Mouse (Mus musculus) liver, embryonic 12.5 days (tissue): Measurements from ENCODE around the gene Iqschfp. TPM values are rescaled to one million over a fixed set of nuclear protein-coding genes. Genes with fewer than 3 reads are reported as not detected.

Experiments
- ATAC-seq: fragments of 200-750 bp; cut with Nextera tagmentation; 2 replicates; pipeline ENCODE4 v1.8.0; 2017; ENCODE audit warnings: moderate number of reproducible peaks, mild to moderate bottlenecking, moderate library complexity
- H3K27ac ChIP-seq: fragments of 300-500 bp; sonication (generic); 2 replicates; pipeline ENCODE4 v1.5.1; 2016; ENCODE audit warnings: mild to moderate bottlenecking
- H3K27me3 ChIP-seq: fragments of 300-500 bp; sonication (generic); replicated peaks from 2 replicates; pipeline ENCODE4 v1.6.1; 2016; ENCODE audit warnings: mild to moderate bottlenecking, moderate library complexity
- H3K36me3 ChIP-seq: fragments of 300-500 bp; sonication (generic); 2 replicates; pipeline ENCODE4 v1.6.1; 2016; ENCODE audit warnings: mild to moderate bottlenecking, moderate library complexity
- H3K4me1 ChIP-seq: fragments of 300-500 bp; sonication (generic); 2 replicates; pipeline ENCODE4 v1.6.1; 2016
- H3K4me2 ChIP-seq: fragments of 300-500 bp; sonication (generic); 2 replicates; pipeline ENCODE4 v1.6.1; 2016; ENCODE audit warnings: mild to moderate bottlenecking, moderate library complexity
- H3K4me3 ChIP-seq: fragments of 300-500 bp; sonication (generic); 2 replicates; pipeline ENCODE4 v1.5.1; 2016; ENCODE audit warnings: mild to moderate bottlenecking, moderate library complexity
- H3K9ac ChIP-seq: fragments of 300-500 bp; sonication (generic); 2 replicates; pipeline ENCODE4 v1.6.1; 2016; ENCODE audit warnings: mild to moderate bottlenecking, moderate library complexity
- H3K9me3 ChIP-seq: fragments of 300-500 bp; sonication (generic); replicated peaks from 2 replicates; pipeline ENCODE4 v1.6.1; 2016; ENCODE audit warnings: mild to moderate bottlenecking, moderate library complexity
- WGBS: fragments of 180-500 bp; shearing (Covaris S2); methylation state at CpG from one replicate; pipeline ENCODE4 v1.1.7; 2016; ENCODE audit not compliant: insufficient replicate concordance; 5-methylcytosine and 5-hydroxymethylcytosine counted together
- polyA plus RNA-seq: library from polyadenylated mRNA; unstranded; fragments of >200 nt; fragmentation: Nextera tagmentation; extraction: Ambion mirVana; gene quantifications from 2 replicates; pipeline ENCODE4 v1.2.1, GENCODE M21; 2016

The Iqschfp gene
- polyA plus RNA-seq, 1 experiment from 2014 or later: not detected

DNA sequence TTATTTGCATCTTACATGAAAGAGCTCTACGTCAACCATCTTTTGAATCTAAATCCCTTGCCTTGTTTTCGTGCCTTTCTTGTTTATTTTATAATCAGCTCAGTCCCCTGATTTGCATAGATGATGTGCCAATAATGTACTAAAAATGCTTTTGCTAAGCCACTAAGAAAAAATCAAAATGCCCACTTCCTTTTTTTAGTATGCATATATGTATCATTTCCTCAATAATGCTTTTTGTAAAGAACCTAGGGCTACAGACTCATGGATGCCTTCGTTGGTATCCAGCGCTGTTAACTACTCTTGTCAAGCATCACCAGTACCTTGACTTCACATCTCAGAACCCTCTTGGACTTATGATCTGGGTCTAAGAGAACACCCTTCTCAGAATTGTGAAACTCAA is 741.5 kb downstream of the Iqschfp start:
- Histone ChIP-seq H3K9ac (no peak overlapping the region), H3K4me3 (no peak overlapping the region), H3K4me1 (no peaks in the 10 kb centered on the region), H3K4me2 (no peak overlapping the region), H3K27me3 (no peaks in the 10 kb centered on the region), H3K36me3 (no peaks in the 10 kb centered on the region), H3K9me3 (no peaks in the 10 kb centered on the region), H3K27ac (no peak overlapping the region)
- WGBS: 77% methylated on average over 4 of the region's 4 CpGs
- ATAC-seq: no peak

DNA sequence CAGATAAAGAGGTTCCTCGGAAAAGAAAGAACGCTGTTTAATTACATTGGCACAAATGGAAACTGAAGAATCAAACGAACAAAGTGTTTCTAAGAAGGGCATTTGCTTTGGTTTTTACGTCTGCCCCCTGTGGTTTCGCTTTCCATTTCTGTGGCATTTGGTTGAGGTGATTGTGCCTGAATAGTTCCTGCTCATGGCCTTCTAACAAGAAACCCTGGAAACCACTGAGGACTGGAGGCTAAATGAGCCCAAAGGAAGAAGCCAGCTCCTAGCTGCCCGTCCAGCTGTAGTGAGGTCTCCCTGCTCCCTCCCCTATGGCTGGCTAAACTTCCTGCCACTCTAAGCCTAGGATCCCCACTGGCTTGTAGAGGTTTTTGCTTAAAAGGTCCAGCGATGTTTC is 745.9 kb downstream of the Iqschfp start:
- Histone ChIP-seq H3K36me3 (no peaks in the 10 kb centered on the region), H3K27me3 (no peaks in the 10 kb centered on the region), H3K9ac (no peak overlapping the region), H3K4me3 (no peak overlapping the region), H3K27ac (no peak overlapping the region), H3K4me1 (no peaks in the 10 kb centered on the region), H3K9me3 (no peaks in the 10 kb centered on the region), H3K4me2 (no peak overlapping the region)
- no peak for ATAC-seq
- WGBS: 23% methylated on average over 7 of the region's 7 CpGs

DNA sequence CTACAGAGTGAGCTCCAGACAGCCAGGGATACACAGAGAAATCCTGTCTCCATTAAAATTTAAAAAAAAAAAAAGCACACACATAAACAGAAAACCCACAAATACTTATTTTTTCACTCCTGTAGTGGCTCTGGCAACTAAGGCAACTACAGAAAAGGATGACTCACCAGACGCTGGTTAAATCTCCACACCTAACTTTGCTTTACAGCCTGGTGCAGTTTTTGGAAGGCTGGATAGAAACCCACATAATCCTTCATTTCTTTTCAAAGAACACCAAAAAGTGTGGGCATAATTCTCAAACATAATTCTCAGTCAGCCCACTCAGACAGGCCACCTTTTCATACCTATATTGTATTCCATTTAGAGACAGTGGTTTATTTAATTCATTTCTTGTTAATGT is 746.7 kb downstream of the Iqschfp start:
- 64% methylated on average over 1 of the region's 1 CpGs for WGBS
- Histone ChIP-seq H3K9me3 (no peaks in the 10 kb centered on the region), H3K4me2 (no peak overlapping the region), H3K36me3 (no peaks in the 10 kb centered on the region), H3K4me3 (no peak overlapping the region), H3K9ac (no peak overlapping the region), H3K27me3 (no peaks in the 10 kb centered on the region), H3K27ac (no peak overlapping the region), H3K4me1 (no peaks in the 10 kb centered on the region)
- ATAC-seq: no peak

DNA sequence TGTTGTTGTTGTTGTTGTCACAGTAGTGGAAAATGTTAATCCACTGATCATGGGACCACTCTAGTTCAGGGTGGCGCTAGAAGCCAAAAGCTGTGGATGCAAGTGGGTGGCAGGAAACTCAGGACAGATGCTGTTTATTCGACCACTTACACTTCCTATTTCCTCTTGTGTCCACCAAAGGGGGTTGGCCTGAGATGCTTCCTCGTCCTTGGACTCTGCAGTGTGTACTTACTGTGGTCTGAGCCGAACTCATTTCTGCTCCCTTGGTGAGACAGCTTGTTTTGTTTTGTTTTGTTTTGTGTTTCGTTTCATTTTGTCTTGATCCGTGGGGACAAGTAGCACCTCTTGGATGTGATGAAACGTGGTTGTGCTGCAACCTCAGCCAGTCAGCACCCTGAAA is 750.9 kb downstream of the Iqschfp start:
- H3K4me2 ChIP-seq: no peak overlapping the region
- no peak overlapping the region for H3K27ac ChIP-seq
- no peaks in the 10 kb centered on the region for H3K9me3 ChIP-seq
- no peak overlapping the region for H3K9ac ChIP-seq
- no peak overlapping the region for H3K4me3 ChIP-seq
- 0 out of 2 replicates have a peak, but pooled peaks cover 4% of the 10 kb centered on the region for H3K4me1 ChIP-seq
- H3K36me3 ChIP-seq: no peaks in the 10 kb centered on the region
- H3K27me3 ChIP-seq: no peaks in the 10 kb centered on the region
- 62% methylated on average over 7 of the region's 7 CpGs for WGBS
- no peak for ATAC-seq

GRCm38 (mm10) chr3:68646387-68647130 is 754.5 kb downstream of the Iqschfp start:
- 51% methylated on average over 6 of the region's 6 CpGs for WGBS
- Histone ChIP-seq H3K27me3 (no peaks in the 10 kb centered on the region), H3K4me1 (0 out of 2 replicates have a peak, but pooled peaks cover 4% of the 10 kb centered on the region), H3K9ac (no peak overlapping the region), H3K27ac (no peak overlapping the region), H3K36me3 (no peaks in the 10 kb centered on the region), H3K9me3 (no peaks in the 10 kb centered on the region), H3K4me3 (no peak overlapping the region), H3K4me2 (no peak overlapping the region)
- no peak for ATAC-seq

DNA sequence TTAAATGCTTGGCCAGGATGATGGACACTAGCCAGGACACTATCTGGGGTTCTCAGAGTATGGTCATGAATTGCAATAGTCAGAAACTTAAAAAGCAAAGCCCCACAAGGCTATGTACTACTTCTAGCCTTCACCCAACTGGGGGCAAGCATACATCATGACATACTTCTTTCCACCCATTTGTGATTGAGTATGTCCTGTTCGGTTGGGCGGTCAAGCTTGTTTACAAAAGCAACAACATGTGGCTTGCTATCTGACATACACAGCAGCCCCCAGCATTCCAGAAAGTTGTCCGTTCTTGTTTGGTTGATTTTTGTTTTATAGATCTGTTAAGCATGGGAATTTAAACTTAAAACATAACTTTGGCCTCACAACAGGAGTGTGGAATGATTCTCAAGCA is 755.2 kb downstream of the Iqschfp start:
- Histone ChIP-seq H3K9ac (no peak overlapping the region), H3K27ac (no peak overlapping the region), H3K9me3 (no peaks in the 10 kb centered on the region), H3K4me3 (no peak overlapping the region), H3K4me1 (0 out of 2 replicates have a peak, but pooled peaks cover 4% of the 10 kb centered on the region), H3K27me3 (no peaks in the 10 kb centered on the region), H3K36me3 (no peaks in the 10 kb centered on the region), H3K4me2 (no peak overlapping the region)
- no peak for ATAC-seq
- WGBS: 80% methylated on average over 3 of the region's 3 CpGs

- no peak for ATAC-seq
- Histone ChIP-seq H3K36me3 (no peaks in the 10 kb centered on the region), H3K4me2 (no peak overlapping the region), H3K9ac (no peak overlapping the region), H3K9me3 (no peaks in the 10 kb centered on the region), H3K4me1 (0 out of 2 replicates have a peak, but pooled peaks cover 4% of the 10 kb centered on the region), H3K27me3 (no peaks in the 10 kb centered on the region), H3K27ac (no peak overlapping the region), H3K4me3 (no peak overlapping the region)
- 74% methylated on average over 3 of the region's 3 CpGs for WGBS
Measured at GRCm38 (mm10) chr3:68650251-68650650, 758.2 kb downstream of the Iqschfp start.

DNA sequence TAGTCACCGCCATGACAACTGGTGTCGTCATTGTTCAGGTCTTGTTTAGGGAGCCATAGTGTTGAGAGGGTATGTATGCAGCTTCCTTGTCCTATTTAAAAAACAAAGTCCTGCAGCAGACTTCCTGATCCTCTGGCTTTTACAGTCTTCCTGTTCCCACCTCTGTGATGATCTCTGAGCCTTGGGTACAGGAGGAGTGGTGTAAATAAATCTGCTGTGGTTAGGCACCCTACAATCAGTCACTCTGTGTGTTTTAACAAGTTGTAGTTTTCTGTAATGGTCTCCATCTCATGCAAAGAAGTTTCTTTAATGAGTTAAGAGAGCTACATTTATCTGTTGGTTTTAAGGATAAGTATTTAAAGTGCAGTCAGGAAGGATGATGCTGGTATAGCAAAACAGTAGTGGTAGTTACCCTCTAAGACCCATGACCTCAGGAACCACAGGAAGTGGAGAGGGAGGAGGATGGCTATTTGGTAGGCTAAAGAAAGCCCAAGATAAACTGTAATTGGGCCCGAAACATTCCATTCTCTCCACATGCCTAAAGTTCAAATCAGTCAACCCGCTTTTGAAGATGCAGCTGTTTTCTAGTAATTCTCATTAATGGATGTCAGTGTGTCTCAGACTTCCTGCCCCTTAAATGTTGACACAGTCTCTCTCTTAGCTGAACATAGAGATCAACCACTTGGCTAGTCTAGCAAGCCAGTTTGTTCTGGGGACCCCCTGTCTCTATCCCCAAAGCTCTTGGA is 764.7 kb downstream of the Iqschfp start:
- Histone ChIP-seq H3K9me3 (no peaks in the 10 kb centered on the region), H3K9ac (no peak overlapping the region), H3K36me3 (no peaks in the 10 kb centered on the region), H3K4me3 (no peak overlapping the region), H3K4me2 (no peak overlapping the region), H3K27me3 (no peaks in the 10 kb centered on the region), H3K4me1 (peaks cover 6% of the 10 kb centered on the region), H3K27ac (no peak overlapping the region; the same call in 1 of the 2 replicates)
- WGBS: 52% methylated on average over 4 of the region's 4 CpGs
- no peak for ATAC-seq

GRCm38 (mm10) chr3:68657589-68658245 is 765.7 kb downstream of the Iqschfp start:
- Histone ChIP-seq H3K9ac (no peak overlapping the region), H3K9me3 (no peaks in the 10 kb centered on the region), H3K27me3 (no peaks in the 10 kb centered on the region), H3K36me3 (no peaks in the 10 kb centered on the region), H3K27ac (no peak overlapping the region; the same call in 1 of the 2 replicates), H3K4me2 (no peak overlapping the region), H3K4me3 (no peak overlapping the region), H3K4me1 (peaks cover 6% of the 10 kb centered on the region)
- ATAC-seq: no peak
- 8% methylated on average over 9 of the region's 9 CpGs for WGBS

GRCm38 (mm10) chr3:68659996-68660395 is 768.0 kb downstream of the Iqschfp start:
- Histone ChIP-seq H3K27ac (no peak overlapping the region), H3K27me3 (no peaks in the 10 kb centered on the region), H3K36me3 (no peaks in the 10 kb centered on the region), H3K4me1 (peaks cover 6% of the 10 kb centered on the region), H3K4me2 (no peak overlapping the region), H3K9me3 (no peaks in the 10 kb centered on the region), H3K4me3 (no peak overlapping the region), H3K9ac (no peak overlapping the region)
- WGBS: 78% methylated on average over 6 of the region's 6 CpGs
- no peak for ATAC-seq

DNA sequence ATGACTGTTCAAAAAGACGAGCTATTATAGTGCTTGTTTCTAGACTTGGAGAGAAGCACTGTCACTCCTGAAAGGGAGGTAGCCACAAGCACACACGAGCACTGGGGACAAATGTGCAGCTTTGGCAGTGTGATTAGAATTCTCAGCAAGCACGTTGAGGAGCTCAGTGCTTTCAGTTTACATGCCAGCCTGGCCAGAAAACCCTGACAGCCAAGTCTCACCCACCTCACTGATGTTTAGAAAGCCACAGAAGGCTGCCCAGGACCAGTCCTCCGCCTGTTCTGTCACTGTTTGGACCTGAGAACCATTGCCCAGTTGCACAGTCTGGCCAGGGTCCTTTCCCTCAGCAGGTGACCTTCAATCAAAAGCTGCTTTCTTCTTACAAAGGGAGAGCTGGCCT is 768.5 kb downstream of the Iqschfp start:
- Histone ChIP-seq H3K4me3 (no peak overlapping the region), H3K27ac (no peak overlapping the region), H3K4me1 (peaks cover 6% of the 10 kb centered on the region), H3K9ac (no peak overlapping the region), H3K4me2 (no peak overlapping the region), H3K27me3 (no peaks in the 10 kb centered on the region), H3K9me3 (no peaks in the 10 kb centered on the region), H3K36me3 (no peaks in the 10 kb centered on the region)
- no peak for ATAC-seq
- 45% methylated on average over 4 of the region's 4 CpGs for WGBS

- Histone ChIP-seq H3K9me3 (no peaks in the 10 kb centered on the region), H3K4me2 (no peak overlapping the region), H3K27me3 (no peaks in the 10 kb centered on the region), H3K4me3 (no peak overlapping the region), H3K4me1 (no peaks in the 10 kb centered on the region), H3K36me3 (no peaks in the 10 kb centered on the region), H3K9ac (no peak overlapping the region), H3K27ac (no peak overlapping the region)
- WGBS: 26% methylated on average over 5 of the region's 5 CpGs
- ATAC-seq: no peak
Measured at GRCm38 (mm10) chr3:68662386-68662785, 770.4 kb downstream of the Iqschfp start.
